Mouse (Mus musculus) hindbrain, embryonic 11.5 days (tissue): Measurements from ENCODE around the gene Tomm5. TPM values are rescaled to one million over a fixed set of nuclear protein-coding genes. Genes with fewer than 3 reads are reported as not detected.

Source experiments
- polyA plus RNA-seq: library from polyadenylated mRNA; unstranded; fragments of >200 nt; fragmentation: Nextera tagmentation; extraction: Ambion mirVana; gene quantifications from 2 replicates; pipeline ENCODE4 v1.2.1, GENCODE M21; 2014

Gene Tomm5
- polyA plus RNA-seq, 1 experiment from 2014 or later = 166 TPM

Other genes with a start within 250 kb of the Tomm5 start
- gene Grhpr, start 126.7 kb downstream of the Tomm5 start, polyA plus RNA-seq = 39.0 and 46.9 TPM in 2 replicates
- 42.7 and 44.9 TPM in 2 replicates for gene Zbtb5, start 95.7 kb downstream of the Tomm5 start, polyA plus RNA-seq
- gene Polr1e, start 89.5 kb downstream of the Tomm5 start, polyA plus RNA-seq = 61.7 and 62.3 TPM in 2 replicates
- gene Fbxo10, start 23.5 kb downstream of the Tomm5 start, polyA plus RNA-seq = 5.1 and 5.6 TPM in 2 replicates
- 1.6 and 1.9 TPM in 2 replicates for gene Frmpd1, start 76.8 kb upstream of the Tomm5 start, polyA plus RNA-seq
- 20.9 and 24.5 TPM in 2 replicates for gene Trmt10b, start 189.0 kb upstream of the Tomm5 start, polyA plus RNA-seq
- 12.4 and 12.6 TPM in 2 replicates for gene Dcaf10, start 234.0 kb upstream of the Tomm5 start, polyA plus RNA-seq
- 87.3 and 92.4 TPM in 2 replicates for gene Exosc3, start 234.6 kb upstream of the Tomm5 start, polyA plus RNA-seq